Mouse (Mus musculus) embryonic facial prominence, embryonic 15.5 days (tissue): ENCODE measurements around the gene Spata19. TPM values are rescaled to one million over a fixed set of nuclear protein-coding genes. Genes with fewer than 3 reads are reported as not detected.

Source experiments
- ATAC-seq: fragments of 200-750 bp; cut with Nextera tagmentation; 2 replicates; pipeline ENCODE4 v1.8.0; 2017; ENCODE audit warnings: low read depth, moderate TSS enrichment; ENCODE audit not compliant: insufficient number of reproducible peaks, low FRiP score, low TSS enrichment
- H3K27ac ChIP-seq: fragments of 300-500 bp; sonication (generic); replicated peaks from 2 replicates; pipeline ENCODE4 v1.5.1; 2015; ENCODE audit warnings: mild to moderate bottlenecking, inconsistent platforms
- H3K27me3 ChIP-seq: fragments of 300-500 bp; sonication (generic); 2 replicates; pipeline ENCODE4 v1.6.1; 2015; ENCODE audit warnings: inconsistent platforms
- H3K36me3 ChIP-seq: fragments of 300-500 bp; sonication (generic); 2 replicates; pipeline ENCODE4 v1.6.1; 2015; ENCODE audit warnings: mild to moderate bottlenecking, inconsistent platforms
- H3K4me1 ChIP-seq: fragments of 300-500 bp; sonication (generic); 2 replicates; pipeline ENCODE4 v1.6.1; 2015; ENCODE audit warnings: inconsistent platforms
- H3K4me2 ChIP-seq: fragments of 300-500 bp; sonication (generic); replicated peaks from 2 replicates; pipeline ENCODE4 v1.6.1; 2015; ENCODE audit warnings: mild to moderate bottlenecking, inconsistent platforms
- H3K4me3 ChIP-seq: fragments of 300-500 bp; sonication (generic); replicated peaks from 2 replicates; pipeline ENCODE4 v1.5.1; 2015; ENCODE audit warnings: mild to moderate bottlenecking, inconsistent platforms
- H3K9ac ChIP-seq: fragments of 300-500 bp; sonication (generic); 2 replicates; pipeline ENCODE4 v1.6.1; 2015; ENCODE audit warnings: inconsistent platforms
- H3K9me3 ChIP-seq: fragments of 300-500 bp; sonication (generic); replicated peaks from 2 replicates; pipeline ENCODE4 v1.6.1; 2016; ENCODE audit warnings: inconsistent platforms
- WGBS: fragments of 180-500 bp; shearing (Covaris S2); methylation state at CpG from one replicate; pipeline ENCODE4 v1.1.7; 2015; 5-methylcytosine and 5-hydroxymethylcytosine counted together
- polyA plus RNA-seq: library from polyadenylated mRNA; unstranded; fragments of >200 nt; fragmentation: Nextera tagmentation; extraction: Ambion mirVana; gene quantifications from 2 replicates; pipeline ENCODE4 v1.2.1, GENCODE M21; 2015

Spata19 gene
- polyA plus RNA-seq, result not detected in 2 replicates

- peaks cover 4% of the 10 kb centered on the region; the same call in 1 of the 2 replicates for H3K27me3 ChIP-seq
- no peaks in the 10 kb centered on the region for H3K36me3 ChIP-seq
- no peak within 1 kb of the TSS for H3K4me2 ChIP-seq
- 64% methylated on average over 3 of the region's 3 CpGs for WGBS
- no peak within 1 kb of the TSS for H3K9ac ChIP-seq
- no peak within 1 kb of the TSS for H3K27ac ChIP-seq
- no peak within 1 kb of the TSS for H3K4me3 ChIP-seq
- H3K4me1 ChIP-seq, result no peaks in the 10 kb centered on the region
- ATAC-seq, result no peak
- H3K9me3 ChIP-seq, result no peaks in the 10 kb centered on the region
Observed at GRCm38 (mm10) chr9:27396500-27396899, at the start of gene Spata19. Spata19 (plus strand) TSS chr9:27396800.

DNA sequence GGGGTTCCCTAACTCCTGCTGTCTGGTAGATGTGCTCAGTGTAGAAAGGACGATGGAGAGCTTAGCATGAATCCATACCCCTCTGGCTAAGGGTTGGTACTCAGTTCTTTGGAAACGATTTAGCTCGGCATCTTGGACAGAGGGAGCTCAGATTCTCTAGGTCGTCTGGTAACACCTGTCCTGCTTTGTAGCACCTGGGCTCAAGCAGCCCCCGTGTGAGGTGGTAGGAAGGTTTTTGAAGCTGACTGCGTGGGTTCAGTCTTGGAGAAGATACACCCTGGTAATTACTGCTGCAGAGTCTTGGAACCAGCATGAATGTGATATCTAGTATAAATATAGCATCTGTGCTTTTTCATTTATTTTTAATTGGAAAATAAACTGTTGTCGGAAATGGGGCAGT, 43.5 kb upstream of the Spata19 start:
- no peaks in the 10 kb centered on the region for H3K36me3 ChIP-seq
- H3K27ac ChIP-seq, result no peak overlapping the region
- WGBS, result 79% methylated on average over 7 of the region's 7 CpGs
- H3K27me3 ChIP-seq, result no peaks in the 10 kb centered on the region
- H3K4me1 ChIP-seq, result no peaks in the 10 kb centered on the region
- H3K9ac ChIP-seq, result no peak overlapping the region
- ATAC-seq, result no peak
- no peaks in the 10 kb centered on the region for H3K9me3 ChIP-seq
- H3K4me2 ChIP-seq, result no peak overlapping the region
- no peak overlapping the region for H3K4me3 ChIP-seq

DNA sequence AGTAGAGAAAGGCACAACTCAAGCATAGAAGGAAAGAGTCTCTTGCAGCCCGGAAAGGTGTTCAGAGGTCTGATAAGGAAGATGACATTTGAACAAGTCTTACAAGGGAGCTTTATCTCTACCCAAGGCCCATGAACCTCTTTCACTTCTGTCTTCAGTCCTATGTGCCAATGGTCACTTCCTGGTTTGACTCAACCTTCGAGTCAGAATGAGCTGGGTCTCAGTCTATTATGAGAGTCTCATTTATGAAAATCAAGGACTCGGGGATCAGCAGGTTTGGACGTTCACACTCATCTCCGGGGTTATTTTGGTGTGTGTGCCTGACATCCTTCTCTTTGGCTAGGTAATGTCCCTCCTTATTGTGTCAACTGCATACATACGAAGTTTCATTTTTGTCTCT, 38.7 kb upstream of the Spata19 start:
- no peaks in the 10 kb centered on the region for H3K9me3 ChIP-seq
- no peak overlapping the region for H3K4me3 ChIP-seq
- no peak overlapping the region for H3K9ac ChIP-seq
- no peaks in the 10 kb centered on the region for H3K27me3 ChIP-seq
- no peak overlapping the region for H3K4me2 ChIP-seq
- no peak overlapping the region for H3K27ac ChIP-seq
- H3K4me1 ChIP-seq, result no peaks in the 10 kb centered on the region
- ATAC-seq, result no peak
- 85% methylated on average over 6 of the region's 6 CpGs for WGBS
- no peaks in the 10 kb centered on the region for H3K36me3 ChIP-seq

DNA sequence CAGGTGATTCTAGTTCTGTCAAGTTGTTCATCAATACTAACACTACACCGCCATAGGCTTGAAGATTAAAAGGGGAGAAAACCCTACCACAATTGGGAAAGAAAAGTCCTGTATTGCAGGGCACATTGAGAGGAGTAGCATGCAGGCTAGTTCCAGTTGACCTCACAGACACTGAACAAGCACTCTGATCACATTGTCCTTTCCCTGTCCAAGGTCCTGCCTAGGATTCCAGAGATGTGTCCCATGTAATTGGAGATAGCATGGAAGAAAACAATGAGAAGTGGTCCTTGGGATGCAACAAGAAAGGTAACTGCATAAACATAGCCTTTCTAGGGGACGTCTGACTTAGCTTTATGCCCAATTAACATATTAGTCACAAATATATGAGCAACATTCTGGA, 29.4 kb upstream of the Spata19 start:
- Histone ChIP-seq H3K9me3 (no peaks in the 10 kb centered on the region), H3K4me1 (no peaks in the 10 kb centered on the region), H3K27me3 (no peaks in the 10 kb centered on the region), H3K27ac (no peak overlapping the region), H3K9ac (no peak overlapping the region), H3K4me2 (no peak overlapping the region), H3K36me3 (no peaks in the 10 kb centered on the region), H3K4me3 (no peak overlapping the region)
- WGBS, result 60% methylated on average over 2 of the region's 2 CpGs
- ATAC-seq, result no peak

DNA sequence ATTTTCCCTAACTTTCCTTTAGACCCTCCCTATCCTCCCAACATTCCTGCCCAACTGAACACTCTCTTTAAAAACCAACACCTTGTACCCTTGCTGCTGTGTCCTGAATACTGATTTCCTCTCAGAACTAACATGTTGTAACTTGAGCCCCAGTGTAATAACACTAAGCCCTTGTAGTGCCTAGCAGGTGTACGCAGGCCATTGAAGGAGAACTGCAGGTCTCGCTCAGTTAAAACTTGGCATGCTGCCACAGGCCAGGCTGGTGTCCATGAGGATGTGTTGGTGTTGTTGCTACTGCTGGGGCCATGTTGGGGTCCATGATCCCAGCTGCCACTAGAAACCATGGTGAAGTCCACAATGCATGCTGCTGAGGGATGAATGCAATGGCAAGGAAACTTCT, 27.5 kb upstream of the Spata19 start:
- 55% methylated on average over 2 of the region's 2 CpGs for WGBS

DNA sequence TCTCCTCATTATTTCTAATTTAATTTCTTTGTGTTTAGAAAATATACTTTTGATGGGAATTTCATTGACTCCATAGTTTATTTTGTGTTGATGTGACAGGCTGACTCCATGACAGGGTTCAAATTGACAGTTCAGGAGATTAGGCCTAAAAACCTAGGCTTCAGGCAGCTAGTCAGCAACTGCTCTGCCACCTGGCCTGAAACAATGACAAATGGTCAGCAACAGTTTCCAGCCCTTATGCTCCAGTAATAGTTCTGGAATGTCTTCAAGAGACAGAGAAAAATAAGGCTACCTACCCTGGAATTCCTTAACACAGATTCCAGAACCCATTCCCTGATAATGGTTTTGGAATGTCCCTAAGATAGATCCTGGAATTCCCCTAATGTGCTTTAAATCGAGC, 20.9 kb upstream of the Spata19 start:
- no peaks in the 10 kb centered on the region for H3K27me3 ChIP-seq
- 61% methylated on average over 1 of the region's 1 CpGs for WGBS
- no peaks in the 10 kb centered on the region for H3K9me3 ChIP-seq
- no peaks in the 10 kb centered on the region for H3K36me3 ChIP-seq
- ATAC-seq, result no peak
- H3K9ac ChIP-seq, result no peak overlapping the region
- H3K4me2 ChIP-seq, result no peak overlapping the region
- H3K27ac ChIP-seq, result no peak overlapping the region
- H3K4me1 ChIP-seq, result no peaks in the 10 kb centered on the region
- H3K4me3 ChIP-seq, result no peak overlapping the region

More for the DNA sequence above, 27.5 kb upstream of the Spata19 start:
- Histone ChIP-seq H3K4me1 (no peaks in the 10 kb centered on the region), H3K27ac (no peak overlapping the region), H3K27me3 (no peaks in the 10 kb centered on the region), H3K9ac (no peak overlapping the region), H3K9me3 (no peaks in the 10 kb centered on the region), H3K4me2 (no peak overlapping the region), H3K36me3 (no peaks in the 10 kb centered on the region), H3K4me3 (no peak overlapping the region)
- ATAC-seq, result no peak; the same call in 1 of the 2 replicates

- no peak overlapping the region for H3K27ac ChIP-seq
- H3K4me2 ChIP-seq, result no peak overlapping the region
- H3K9ac ChIP-seq, result no peak overlapping the region
- no peak for ATAC-seq
- no peaks in the 10 kb centered on the region for H3K27me3 ChIP-seq
- H3K4me1 ChIP-seq, result no peaks in the 10 kb centered on the region
- H3K9me3 ChIP-seq, result no peaks in the 10 kb centered on the region
- no peak overlapping the region for H3K4me3 ChIP-seq
- H3K36me3 ChIP-seq, result no peaks in the 10 kb centered on the region
- 85% methylated on average over 3 of the region's 3 CpGs for WGBS
Observed at GRCm38 (mm10) chr9:27386951-27387350, 9.6 kb upstream of the Spata19 start.

DNA sequence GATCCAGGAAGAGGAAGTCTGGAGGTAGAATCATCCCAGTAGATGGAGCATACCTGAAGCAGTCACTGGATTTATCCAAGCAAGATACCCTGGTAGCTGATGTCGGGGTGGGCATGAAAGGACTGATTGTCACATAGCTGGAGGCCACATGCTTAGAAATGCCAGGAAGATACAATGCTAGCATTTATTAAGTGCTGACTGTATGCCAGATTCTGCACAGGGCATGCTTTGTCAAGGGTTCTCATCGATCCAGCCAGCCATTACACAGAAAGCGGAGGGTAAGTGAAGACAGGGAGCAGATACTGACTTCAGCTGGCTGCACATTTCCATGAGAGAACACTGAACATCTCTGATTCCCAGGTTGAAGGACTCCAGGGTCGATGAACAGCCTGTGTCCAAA, 4.6 kb downstream of the Spata19 start:
- ATAC-seq, result no peak

DNA sequence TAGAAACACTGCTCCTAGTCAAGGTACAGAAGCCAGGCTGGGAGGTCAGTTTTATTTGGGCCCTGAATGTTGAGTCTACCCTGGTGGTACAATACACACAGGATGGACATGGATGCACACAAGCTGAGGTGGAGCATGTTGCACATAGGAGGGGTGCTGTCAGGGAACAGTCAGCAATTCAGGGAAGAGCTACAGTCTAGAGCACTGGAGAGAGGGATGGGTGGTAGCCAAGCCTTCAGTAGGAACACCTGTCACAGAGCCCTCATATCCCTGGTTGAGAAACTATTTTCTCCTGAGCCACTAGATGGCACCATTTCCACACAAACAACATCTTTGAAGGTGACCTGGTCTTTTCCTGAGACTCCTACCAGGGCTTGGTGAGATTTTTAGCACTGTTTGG, 13.1 kb downstream of the Spata19 start:
- H3K4me1 ChIP-seq, result peaks cover 5% of the 10 kb centered on the region
- H3K9ac ChIP-seq, result no peak overlapping the region
- no peak overlapping the region for H3K27ac ChIP-seq
- no peak overlapping the region for H3K4me2 ChIP-seq
- no peaks in the 10 kb centered on the region for H3K27me3 ChIP-seq
- no peak for ATAC-seq
- H3K4me3 ChIP-seq, result no peak overlapping the region
- no peaks in the 10 kb centered on the region for H3K9me3 ChIP-seq
- no peaks in the 10 kb centered on the region for H3K36me3 ChIP-seq

More for the DNA sequence above, 4.6 kb downstream of the Spata19 start:
- Histone ChIP-seq H3K4me3 (no peak overlapping the region), H3K27ac (no peak overlapping the region), H3K4me1 (no peaks in the 10 kb centered on the region), H3K9me3 (no peaks in the 10 kb centered on the region), H3K27me3 (peaks cover 4% of the 10 kb centered on the region; the same call in 1 of the 2 replicates), H3K36me3 (no peaks in the 10 kb centered on the region), H3K4me2 (no peak overlapping the region), H3K9ac (no peak overlapping the region)
- 70% methylated on average over 4 of the region's 4 CpGs for WGBS

- no peaks in the 10 kb centered on the region for H3K27me3 ChIP-seq
- no peaks in the 10 kb centered on the region for H3K9me3 ChIP-seq
- H3K4me1 ChIP-seq, result peaks cover 5% of the 10 kb centered on the region
- H3K36me3 ChIP-seq, result no peaks in the 10 kb centered on the region
- ATAC-seq, result peak; percentile 25; the same call in 1 of the 2 replicates
- peak overlapping the region; percentile 34 for H3K4me2 ChIP-seq
- H3K9ac ChIP-seq, result no peak overlapping the region
- no peak overlapping the region for H3K27ac ChIP-seq
- no peak overlapping the region for H3K4me3 ChIP-seq
- under 1% methylated on average over 11 of the region's 11 CpGs for WGBS
Observed at GRCm38 (mm10) chr9:27414058-27414460, 17.5 kb downstream of the Spata19 start.

DNA sequence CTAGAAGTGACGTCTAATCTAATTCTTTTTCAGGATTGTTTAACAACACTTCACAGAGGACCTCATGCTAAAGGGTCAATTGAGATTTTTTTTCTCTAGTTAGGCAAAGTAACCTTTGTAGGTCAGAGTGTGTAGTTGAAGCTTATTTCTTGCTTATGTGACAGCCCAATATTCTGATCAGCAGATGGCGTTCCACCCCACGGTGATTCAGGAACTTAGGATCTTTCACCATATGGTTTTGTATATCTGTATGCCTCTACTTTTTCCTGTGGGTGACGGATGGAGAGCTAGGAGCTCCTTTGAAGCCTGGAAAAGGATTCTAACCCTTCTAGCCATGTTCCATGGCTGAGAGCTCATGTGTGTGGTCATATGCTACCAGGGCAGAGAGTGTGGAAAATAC, 27.9 kb downstream of the Spata19 start:
- 62% methylated on average over 4 of the region's 4 CpGs for WGBS
- ATAC-seq, result no peak

DNA sequence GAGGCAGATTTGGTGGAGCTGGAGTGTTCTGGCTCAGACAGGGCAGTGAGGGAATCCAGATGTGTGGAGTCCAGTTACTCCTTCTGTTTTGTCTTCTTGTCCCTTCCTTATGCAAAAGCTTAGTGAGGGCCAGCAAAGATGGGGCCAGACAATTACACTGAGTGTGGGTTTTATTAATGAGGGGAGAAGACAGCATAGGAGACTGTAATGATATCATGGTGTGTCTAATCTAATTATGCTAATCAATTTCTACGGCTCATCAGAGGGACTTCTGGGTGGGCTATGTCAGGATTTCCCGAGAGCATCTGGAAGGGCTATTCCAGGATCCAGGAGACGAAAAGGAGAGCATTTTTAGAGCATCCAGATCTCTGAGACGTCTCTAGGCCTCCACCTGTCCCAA, 32.0 kb downstream of the Spata19 start:
- 0 out of 2 replicates have a peak, but pooled peaks cover 3% of the 10 kb centered on the region for H3K4me1 ChIP-seq
- H3K9me3 ChIP-seq, result no peaks in the 10 kb centered on the region
- H3K4me3 ChIP-seq, result no peak overlapping the region
- 25% methylated on average over 4 of the region's 4 CpGs for WGBS
- H3K9ac ChIP-seq, result no peak overlapping the region
- ATAC-seq, result peak; percentile 20; the same call in 1 of the 2 replicates
- H3K27ac ChIP-seq, result no peak overlapping the region
- no peak overlapping the region for H3K4me2 ChIP-seq
- H3K36me3 ChIP-seq, result no peaks in the 10 kb centered on the region
- no peaks in the 10 kb centered on the region for H3K27me3 ChIP-seq

More for the DNA sequence above, 27.9 kb downstream of the Spata19 start:
- H3K4me2 ChIP-seq, result no peak overlapping the region
- H3K27me3 ChIP-seq, result no peaks in the 10 kb centered on the region
- H3K4me3 ChIP-seq, result no peak overlapping the region
- H3K4me1 ChIP-seq, result 0 out of 2 replicates have a peak, but pooled peaks cover 3% of the 10 kb centered on the region
- H3K9ac ChIP-seq, result no peak overlapping the region
- no peaks in the 10 kb centered on the region for H3K9me3 ChIP-seq
- H3K27ac ChIP-seq, result no peak overlapping the region
- no peaks in the 10 kb centered on the region for H3K36me3 ChIP-seq
